Mouse (Mus musculus) limb, embryonic 13.5 days (tissue): ENCODE results near the gene Zfp37. TPM values are rescaled to one million over a fixed set of nuclear protein-coding genes. Genes with fewer than 3 reads are reported as not detected.

Experiments
- ATAC-seq: fragments of 200-750 bp; cut with Nextera tagmentation; 2 replicates; pipeline ENCODE4 v1.8.0; 2017; ENCODE audit warnings: low read depth, moderate number of reproducible peaks, moderate TSS enrichment; ENCODE audit not compliant: low FRiP score
- H3K27ac ChIP-seq: fragments of 300-500 bp; sonication (generic); 2 replicates; pipeline ENCODE4 v1.5.1; 2015; ENCODE audit warnings: inconsistent platforms, mild to moderate bottlenecking, moderate library complexity
- H3K27me3 ChIP-seq: fragments of 300-500 bp; sonication (generic); 2 replicates; pipeline ENCODE4 v1.6.1; 2015; ENCODE audit warnings: mild to moderate bottlenecking, inconsistent platforms
- H3K36me3 ChIP-seq: fragments of 300-500 bp; sonication (generic); 2 replicates; pipeline ENCODE4 v1.6.1; 2015; ENCODE audit warnings: inconsistent platforms, mild to moderate bottlenecking, moderate library complexity
- H3K4me1 ChIP-seq: fragments of 300-500 bp; sonication (generic); 2 replicates; pipeline ENCODE4 v1.6.1; 2015; ENCODE audit warnings: inconsistent platforms
- H3K4me2 ChIP-seq: fragments of 300-500 bp; sonication (generic); replicated peaks from 2 replicates; pipeline ENCODE4 v1.6.1; 2015; ENCODE audit warnings: inconsistent platforms, mild to moderate bottlenecking, moderate library complexity
- H3K4me3 ChIP-seq: fragments of 300-500 bp; sonication (generic); 2 replicates; pipeline ENCODE4 v1.5.1; 2015; ENCODE audit warnings: moderate library complexity, mild to moderate bottlenecking, inconsistent platforms
- H3K9ac ChIP-seq: fragments of 300-500 bp; sonication (generic); 2 replicates; pipeline ENCODE4 v1.6.1; 2015; ENCODE audit warnings: mild to moderate bottlenecking, inconsistent platforms
- H3K9me3 ChIP-seq: fragments of 300-500 bp; sonication (generic); 2 replicates; pipeline ENCODE4 v1.6.1; 2016; ENCODE audit warnings: inconsistent platforms
- WGBS: fragments of 180-500 bp; shearing (Covaris S2); methylation state at CpG from one replicate; pipeline ENCODE4 v1.1.7; 2015; 5-methylcytosine and 5-hydroxymethylcytosine counted together
- polyA plus RNA-seq: library from polyadenylated mRNA; unstranded; fragments of >200 nt; fragmentation: Nextera tagmentation; extraction: Ambion mirVana; gene quantifications from 2 replicates; pipeline ENCODE4 v1.2.1, GENCODE M21; 2015

Gene Zfp37
- polyA plus RNA-seq, 1 experiment from 2014 or later, result 14.1 TPM

- Histone ChIP-seq H3K9ac (no peak overlapping the region), H3K36me3 (no peaks in the 10 kb centered on the region), H3K4me1 (no peaks in the 10 kb centered on the region), H3K4me3 (no peak overlapping the region), H3K27ac (no peak overlapping the region), H3K4me2 (no peak overlapping the region), H3K27me3 (no peaks in the 10 kb centered on the region), H3K9me3 (no peaks in the 10 kb centered on the region)
- ATAC-seq, result no peak
- WGBS, result 25% methylated on average over 8 of the region's 8 CpGs
These were observed 26.1 kb upstream of the Zfp37 start for GRCm38 (mm10) chr4:62256931-62257330.

GRCm38 (mm10) chr4:62254551-62254950, 23.7 kb upstream of the Zfp37 start:
- 68% methylated on average over 8 of the region's 8 CpGs for WGBS
- no peak for ATAC-seq
- no peak overlapping the region for H3K9ac ChIP-seq
- no peaks in the 10 kb centered on the region for H3K27me3 ChIP-seq
- no peaks in the 10 kb centered on the region for H3K4me1 ChIP-seq
- H3K4me2 ChIP-seq, result no peak overlapping the region
- no peak overlapping the region for H3K4me3 ChIP-seq
- H3K27ac ChIP-seq, result no peak overlapping the region
- no peaks in the 10 kb centered on the region for H3K9me3 ChIP-seq
- no peaks in the 10 kb centered on the region for H3K36me3 ChIP-seq

GRCm38 (mm10) chr4:62251776-62252175, 20.9 kb upstream of the Zfp37 start:
- H3K36me3 ChIP-seq, result no peaks in the 10 kb centered on the region

GRCm38 (mm10) chr4:62250896-62251544, 20.2 kb upstream of the Zfp37 start:
- no peak overlapping the region for H3K4me3 ChIP-seq
- no peaks in the 10 kb centered on the region for H3K36me3 ChIP-seq
- H3K4me1 ChIP-seq, result no peaks in the 10 kb centered on the region
- no peak for ATAC-seq
- H3K27me3 ChIP-seq, result no peaks in the 10 kb centered on the region
- H3K4me2 ChIP-seq, result no peak overlapping the region
- WGBS, result 35% methylated on average over 3 of the region's 3 CpGs
- H3K27ac ChIP-seq, result no peak overlapping the region
- H3K9me3 ChIP-seq, result no peaks in the 10 kb centered on the region
- no peak overlapping the region for H3K9ac ChIP-seq

More at GRCm38 (mm10) chr4:62251776-62252175, 20.9 kb upstream of the Zfp37 start:
- Histone ChIP-seq H3K27me3 (no peaks in the 10 kb centered on the region), H3K4me3 (no peak overlapping the region), H3K9ac (no peak overlapping the region), H3K4me1 (no peaks in the 10 kb centered on the region), H3K27ac (no peak overlapping the region), H3K9me3 (no peaks in the 10 kb centered on the region), H3K4me2 (no peak overlapping the region)
- no peak for ATAC-seq
- 94% methylated on average over 4 of the region's 4 CpGs for WGBS

GRCm38 (mm10) chr4:62248328-62248727, 17.5 kb upstream of the Zfp37 start:
- Histone ChIP-seq H3K27me3 (no peaks in the 10 kb centered on the region), H3K4me1 (no peaks in the 10 kb centered on the region), H3K9me3 (no peaks in the 10 kb centered on the region), H3K4me3 (no peak overlapping the region), H3K4me2 (no peak overlapping the region), H3K36me3 (no peaks in the 10 kb centered on the region), H3K27ac (no peak overlapping the region), H3K9ac (no peak overlapping the region)
- ATAC-seq, result no peak
- WGBS, result 35% methylated on average over 4 of the region's 4 CpGs

- Histone ChIP-seq H3K27me3 (no peaks in the 10 kb centered on the region), H3K9ac (no peak overlapping the region), H3K4me3 (no peak overlapping the region), H3K9me3 (no peaks in the 10 kb centered on the region), H3K27ac (no peak overlapping the region), H3K36me3 (no peaks in the 10 kb centered on the region), H3K4me2 (no peak overlapping the region), H3K4me1 (no peaks in the 10 kb centered on the region)
- 70% methylated on average over 6 of the region's 6 CpGs for WGBS
- no peak for ATAC-seq
These were observed 9.7 kb upstream of the Zfp37 start for GRCm38 (mm10) chr4:62240586-62240985.

- H3K4me1 ChIP-seq, result no peaks in the 10 kb centered on the region
- no peak overlapping the region for H3K4me3 ChIP-seq
- H3K27ac ChIP-seq, result no peak overlapping the region
- H3K9me3 ChIP-seq, result no peaks in the 10 kb centered on the region
- no peak overlapping the region for H3K4me2 ChIP-seq
- no peak overlapping the region for H3K9ac ChIP-seq
- no peaks in the 10 kb centered on the region for H3K36me3 ChIP-seq
- no peaks in the 10 kb centered on the region for H3K27me3 ChIP-seq
- no peak for ATAC-seq
- 69% methylated on average over 1 of the region's 1 CpGs for WGBS
These were observed 694 bp downstream of the Zfp37 start for GRCm38 (mm10) chr4:62230153-62230552.

GRCm38 (mm10) chr4:62229448-62229847, 1.4 kb downstream of the Zfp37 start:
- WGBS, result 82% methylated on average over 7 of the region's 7 CpGs
- H3K36me3 ChIP-seq, result no peaks in the 10 kb centered on the region
- H3K9ac ChIP-seq, result no peak overlapping the region

GRCm38 (mm10) chr4:62228391-62228790, 2.5 kb downstream of the Zfp37 start:
- Histone ChIP-seq H3K9ac (no peak overlapping the region), H3K27me3 (no peaks in the 10 kb centered on the region), H3K4me1 (no peaks in the 10 kb centered on the region), H3K9me3 (no peaks in the 10 kb centered on the region), H3K4me3 (no peak overlapping the region), H3K36me3 (no peaks in the 10 kb centered on the region), H3K4me2 (no peak overlapping the region), H3K27ac (no peak overlapping the region)
- ATAC-seq, result no peak
- 41% methylated on average over 10 of the region's 10 CpGs for WGBS

More at GRCm38 (mm10) chr4:62229448-62229847, 1.4 kb downstream of the Zfp37 start:
- Histone ChIP-seq H3K9me3 (no peaks in the 10 kb centered on the region), H3K4me3 (no peak overlapping the region), H3K4me2 (no peak overlapping the region), H3K27ac (no peak overlapping the region), H3K4me1 (no peaks in the 10 kb centered on the region), H3K27me3 (no peaks in the 10 kb centered on the region)
- no peak for ATAC-seq

- Histone ChIP-seq H3K9ac (no peak overlapping the region), H3K9me3 (no peaks in the 10 kb centered on the region), H3K27ac (no peak overlapping the region), H3K27me3 (no peaks in the 10 kb centered on the region), H3K4me1 (peaks cover 14% of the 10 kb centered on the region; the same call in 1 of the 2 replicates), H3K4me2 (no peak overlapping the region), H3K36me3 (no peaks in the 10 kb centered on the region), H3K4me3 (no peak overlapping the region)
- WGBS, result 84% methylated on average over 2 of the region's 2 CpGs
- ATAC-seq, result no peak
These were observed 17.4 kb downstream of the Zfp37 start for GRCm38 (mm10) chr4:62213490-62213889.

- Histone ChIP-seq H3K36me3 (peaks cover 7% of the 10 kb centered on the region), H3K27me3 (no peaks in the 10 kb centered on the region), H3K4me3 (no peak overlapping the region), H3K27ac (no peak overlapping the region), H3K4me1 (peaks cover 22% of the 10 kb centered on the region; the same call in 1 of the 2 replicates), H3K9me3 (no peaks in the 10 kb centered on the region), H3K4me2 (peak overlapping the region; percentile 73), H3K9ac (no peak overlapping the region)
- no peak for ATAC-seq
- WGBS, result 32% methylated on average over 4 of the region's 4 CpGs
These were observed 20.8 kb downstream of the Zfp37 start for GRCm38 (mm10) chr4:62210035-62210434.

- H3K4me2 ChIP-seq, result peak overlapping the region; percentile 73
- peak overlapping the region; percentile 92 for H3K27ac ChIP-seq
- H3K4me3 ChIP-seq, result peak overlapping the region; percentile 69
- no peaks in the 10 kb centered on the region for H3K27me3 ChIP-seq
- peak overlapping the region; percentile 82 for H3K9ac ChIP-seq
- WGBS, result 5% methylated on average over 19 of the region's 19 CpGs
- peak; percentile 52 for ATAC-seq
- H3K4me1 ChIP-seq, result peaks cover 22% of the 10 kb centered on the region; the same call in 1 of the 2 replicates
- peaks cover 17% of the 10 kb centered on the region for H3K36me3 ChIP-seq
- no peaks in the 10 kb centered on the region for H3K9me3 ChIP-seq
These were observed 22.0 kb downstream of the Zfp37 start for GRCm38 (mm10) chr4:62208696-62209380.
